ENCODE assay signal across 12 mouse cellular contexts in genomic region chr5:39049141-39049540, GRCm38 (mm10).
"Had no signal": no experiment of that assay in that cellular context is flagged by ENCODE, and none has a peak within 500 bp of the region (broad histone marks: within the 10 kb centered on the region; RNA-seq: fewer than 3 reads in every experiment).

No protein-coding gene starts in this region.

- DNase-seq: retina, postnatal 1 day; right cerebral cortex, adult 18-20 months; right cerebral cortex, postnatal 14 days; right cerebral cortex, postnatal 25 days; right cerebral cortex, postnatal 4 days; spleen, adult 18-20 months; thymus, adult 18-20 months; thymus, adult 2 months; thymus, postnatal 14 days; thymus, postnatal 25 days; thymus, postnatal 36 days; thymus, postnatal 4 days had no signal
